Mouse (Mus musculus): Measurements from ENCODE around the gene Majin. TPM values are rescaled to one million over a fixed set of nuclear protein-coding genes. Genes with fewer than 3 reads are reported as not detected.
A peak's percentile ranks its signal among the peaks of the same experiment; 100 is the strongest.

Gene Majin
- polyA plus RNA-seq, 1 experiment from 2014 or later: not detected

DNA sequence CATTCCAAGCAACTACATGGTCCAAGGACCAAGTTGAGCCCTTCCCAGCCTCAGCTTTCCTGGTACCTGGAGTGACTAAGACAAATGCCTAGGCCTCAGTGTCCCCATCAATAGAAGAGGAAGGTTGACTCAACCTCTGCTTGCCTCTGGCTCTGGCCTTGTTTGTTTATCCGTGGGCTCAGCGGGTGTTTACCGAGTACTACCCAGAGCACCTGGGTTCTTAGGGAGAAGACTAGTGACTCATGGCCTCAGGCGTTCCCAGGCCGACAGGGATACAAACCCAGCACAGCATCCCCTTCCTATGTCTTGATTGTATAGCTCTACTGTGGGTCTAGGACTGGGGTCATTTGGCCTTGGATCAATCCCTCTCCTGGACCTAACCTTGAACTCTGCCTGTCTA lies 59.0 kb downstream of the Majin start:
- Histone ChIP-seq H3K27ac (no peak overlapping the region), H3K4me3 (no peak overlapping the region), H3K4me1 (peaks cover 8% of the 10 kb centered on the region), H3K36me3 (peaks cover 41% of the 10 kb centered on the region), H3K4me2 (replicated peaks) (peak overlapping the region; percentile 96), H3K9ac (no peak overlapping the region), H3K9me3 (no peaks in the 10 kb centered on the region), H3K27me3 (replicated peaks) (no peaks in the 10 kb centered on the region)
- 82% methylated on average over 5 of the region's 5 CpGs for WGBS
- ATAC-seq (ENCODE audit: low FRiP score, low read depth): no peak

DNA sequence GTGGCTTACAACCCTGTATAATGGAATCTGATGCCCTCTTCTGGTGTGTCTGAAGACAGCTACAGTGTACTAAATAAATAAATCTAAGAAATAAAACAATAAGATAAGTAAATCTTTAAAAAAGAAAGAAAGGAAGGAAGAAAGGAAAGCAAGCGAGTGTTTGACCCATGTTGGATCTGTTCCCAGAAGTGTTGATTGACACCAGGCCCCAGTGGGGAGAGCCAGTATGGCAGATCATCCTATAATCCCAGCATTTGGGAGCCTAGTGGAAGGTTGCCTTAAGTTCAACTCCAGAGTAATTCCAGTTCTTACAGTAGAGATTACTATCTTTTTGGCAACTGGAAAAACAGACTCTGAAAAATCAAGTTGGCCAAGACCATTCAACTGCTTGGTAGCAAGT lies 61.6 kb downstream of the Majin start:
- Histone ChIP-seq H3K4me3 (no peak overlapping the region), H3K36me3 (peaks cover 56% of the 10 kb centered on the region), H3K27ac (no peak overlapping the region), H3K9ac (no peak overlapping the region), H3K9me3 (no peaks in the 10 kb centered on the region), H3K27me3 (replicated peaks) (no peaks in the 10 kb centered on the region), H3K4me2 (replicated peaks) (no peak overlapping the region), H3K4me1 (peaks cover 8% of the 10 kb centered on the region)
- ATAC-seq (ENCODE audit: low FRiP score, low read depth): no peak
- WGBS: 84% methylated on average over 1 of the region's 1 CpGs

DNA sequence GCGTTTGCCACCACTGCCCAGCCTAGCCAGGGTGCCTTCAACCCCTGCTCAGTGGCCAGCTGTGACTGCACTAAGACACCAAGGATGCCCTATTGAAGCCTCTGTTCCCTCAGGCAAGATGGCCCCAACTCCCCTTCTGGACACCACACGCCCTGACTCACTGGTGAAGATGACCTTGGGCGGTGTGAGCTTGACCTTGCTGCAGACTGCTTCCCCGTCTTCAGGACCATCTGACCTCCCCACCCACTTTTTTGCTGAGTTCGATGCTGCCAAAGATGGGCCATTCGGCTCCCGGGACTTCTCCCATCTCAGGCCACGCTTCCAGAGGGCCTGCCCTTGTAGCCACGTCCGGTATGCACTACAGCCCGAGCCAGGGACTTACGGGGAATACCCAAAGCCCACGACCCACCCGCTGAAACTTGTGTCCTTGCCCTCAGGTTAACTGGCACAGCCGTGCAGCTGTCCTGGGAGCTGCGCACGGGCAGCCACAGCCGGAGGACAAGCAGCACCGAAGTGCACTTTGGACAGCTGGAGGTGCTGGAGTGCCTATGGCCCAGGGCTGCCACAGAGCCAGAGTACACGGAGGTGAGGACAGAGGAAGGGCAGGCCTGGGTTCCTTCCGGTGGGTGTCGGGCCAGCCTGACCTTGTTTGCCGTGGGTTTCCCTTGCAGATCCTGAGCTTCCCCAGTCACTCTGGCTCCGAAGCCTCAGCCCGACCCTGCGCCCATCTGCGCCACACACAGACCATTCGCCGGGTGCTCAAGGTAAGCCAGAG lies 63.5 kb downstream of the Majin start:
- Histone ChIP-seq H3K9ac (no peak overlapping the region), H3K4me3 (no peak overlapping the region), H3K4me2 (replicated peaks) (no peak overlapping the region), H3K27ac (no peak overlapping the region), H3K27me3 (replicated peaks) (no peaks in the 10 kb centered on the region), H3K36me3 (peaks cover 74% of the 10 kb centered on the region), H3K9me3 (no peaks in the 10 kb centered on the region), H3K4me1 (peaks cover under 1% of the 10 kb centered on the region)
- 94% methylated on average over 29 of the region's 29 CpGs for WGBS
- no peak for ATAC-seq (ENCODE audit: low FRiP score, low read depth)

DNA sequence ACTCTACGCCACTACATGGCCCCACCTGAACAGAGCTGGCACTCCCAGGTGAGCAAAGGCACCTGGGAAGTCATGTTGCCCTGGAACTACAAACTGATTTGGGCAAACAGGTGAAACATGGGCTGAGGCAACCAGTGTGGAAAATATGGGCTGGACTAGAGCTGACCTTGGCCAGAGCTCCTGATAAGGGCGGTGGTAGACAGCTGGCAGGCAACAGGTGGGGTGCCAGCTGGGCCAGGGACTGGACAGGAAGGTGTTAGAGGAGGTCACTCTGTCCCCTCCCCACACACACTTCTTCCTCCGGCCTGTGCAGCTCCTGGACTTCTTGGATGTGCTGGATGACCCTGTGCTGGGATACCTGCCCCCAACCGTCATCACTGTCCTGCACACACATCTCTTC lies 68.8 kb downstream of the Majin start:
- Histone ChIP-seq H3K9ac (no peak overlapping the region), H3K27ac (no peak overlapping the region), H3K36me3 (peaks cover 89% of the 10 kb centered on the region), H3K9me3 (no peaks in the 10 kb centered on the region), H3K4me1 (no peaks in the 10 kb centered on the region), H3K4me2 (replicated peaks) (no peak overlapping the region), H3K27me3 (replicated peaks) (no peaks in the 10 kb centered on the region), H3K4me3 (no peak overlapping the region)
- 92% methylated on average over 4 of the region's 4 CpGs for WGBS
- no peak for ATAC-seq (ENCODE audit: low FRiP score, low read depth)

DNA sequence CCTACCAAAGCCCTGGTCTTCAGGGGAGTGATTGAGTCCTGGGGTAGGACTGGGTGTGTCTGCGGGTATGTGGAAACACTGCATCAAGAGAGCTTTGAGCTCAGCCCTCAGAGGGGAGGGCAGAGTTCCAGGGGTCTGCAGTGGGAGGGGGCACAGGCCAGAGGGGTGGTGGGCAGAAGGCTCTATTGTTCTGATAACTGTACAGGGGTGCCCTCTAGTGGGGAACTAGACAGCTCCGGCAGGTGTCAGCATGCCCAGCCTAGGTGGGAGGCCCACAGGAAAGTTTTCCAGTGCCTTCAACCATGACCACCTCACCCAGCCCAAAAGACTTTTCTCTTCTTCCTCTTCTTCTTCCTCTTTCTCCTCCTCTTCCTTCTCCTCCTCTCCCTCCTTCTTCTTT lies 76.2 kb downstream of the Majin start:
- Histone ChIP-seq H3K27ac (no peak overlapping the region), H3K9me3 (no peaks in the 10 kb centered on the region), H3K4me2 (replicated peaks) (no peak overlapping the region), H3K36me3 (peaks cover 73% of the 10 kb centered on the region), H3K4me1 (no peaks in the 10 kb centered on the region), H3K4me3 (no peak overlapping the region), H3K27me3 (replicated peaks) (no peaks in the 10 kb centered on the region), H3K9ac (no peak overlapping the region)
- WGBS: 51% methylated on average over 2 of the region's 2 CpGs
- ATAC-seq (ENCODE audit: low FRiP score, low read depth): no peak

DNA sequence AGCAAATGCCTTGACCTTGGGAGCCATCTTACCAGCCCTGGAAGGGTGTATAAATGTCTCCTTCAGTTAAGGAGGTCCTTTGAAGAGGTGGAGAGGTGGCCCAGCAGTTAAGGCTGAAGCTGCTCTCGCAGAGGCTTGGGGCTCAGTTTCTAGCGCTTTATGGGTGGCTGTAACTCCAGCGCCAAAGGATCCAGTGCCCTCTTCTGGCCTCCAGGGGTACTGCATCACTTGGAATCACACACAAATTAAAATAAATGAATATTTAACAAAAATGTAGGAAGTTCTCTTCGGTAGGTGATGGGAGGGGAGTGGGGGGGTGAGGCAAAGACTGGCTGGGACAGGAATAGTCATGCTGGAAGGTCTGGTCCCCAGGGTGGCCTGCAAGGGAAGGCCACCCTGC lies 76.8 kb downstream of the Majin start:
- 83% methylated on average over 4 of the region's 4 CpGs for WGBS
- Histone ChIP-seq H3K9me3 (no peaks in the 10 kb centered on the region), H3K4me3 (no peak overlapping the region), H3K27me3 (replicated peaks) (no peaks in the 10 kb centered on the region), H3K4me2 (replicated peaks) (no peak overlapping the region), H3K27ac (no peak overlapping the region), H3K4me1 (no peaks in the 10 kb centered on the region), H3K36me3 (peaks cover 67% of the 10 kb centered on the region), H3K9ac (no peak overlapping the region)
- no peak for ATAC-seq (ENCODE audit: low FRiP score, low read depth)

DNA sequence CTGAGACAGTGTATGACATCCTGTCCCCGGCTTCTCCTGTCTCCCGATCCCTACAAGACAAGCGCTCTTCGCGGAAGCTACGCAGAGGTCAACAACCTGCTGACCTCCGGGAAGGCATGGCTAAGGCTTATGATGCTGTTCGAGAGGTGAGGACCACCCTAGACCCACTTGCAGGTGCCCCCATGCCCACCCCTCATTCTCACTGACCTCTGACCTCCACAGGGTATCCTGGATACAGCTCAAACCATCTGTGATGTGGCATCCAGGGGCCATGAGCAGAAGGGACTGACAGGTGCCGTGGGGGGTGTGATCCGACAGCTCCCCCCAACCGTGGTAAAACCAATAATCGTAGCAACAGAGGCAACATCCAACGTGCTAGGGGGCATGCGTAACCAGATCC lies 77.2 kb downstream of the Majin start:
- Histone ChIP-seq H3K4me3 (no peak overlapping the region), H3K27me3 (replicated peaks) (no peaks in the 10 kb centered on the region), H3K9me3 (no peaks in the 10 kb centered on the region), H3K36me3 (peaks cover 63% of the 10 kb centered on the region), H3K4me2 (replicated peaks) (no peak overlapping the region), H3K27ac (no peak overlapping the region), H3K9ac (0 out of 2 replicates have a peak overlapping the region, but pooled peaks have one; percentile 13), H3K4me1 (no peaks in the 10 kb centered on the region)
- WGBS: 92% methylated on average over 14 of the region's 14 CpGs
- ATAC-seq (ENCODE audit: low FRiP score, low read depth): no peak

DNA sequence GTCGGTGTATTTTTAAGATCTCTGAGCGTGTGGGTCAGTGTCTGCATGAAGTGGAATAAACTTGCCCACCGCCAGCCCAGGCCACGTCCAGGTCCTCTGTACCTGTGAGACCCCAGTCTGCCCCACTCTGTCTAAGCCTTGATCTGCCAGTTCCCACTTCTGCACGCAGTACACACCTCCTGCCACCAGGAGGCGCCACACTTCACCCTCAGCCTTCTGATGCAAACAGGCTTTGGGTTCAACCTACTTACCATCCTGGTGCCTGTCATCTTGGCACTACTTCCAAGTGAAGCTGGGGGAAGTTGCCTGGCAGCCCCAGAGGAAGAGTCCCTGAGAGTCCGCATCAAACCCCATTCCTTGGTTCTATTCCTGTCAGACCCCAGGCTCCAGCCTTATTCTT lies 78.0 kb downstream of the Majin start:
- Histone ChIP-seq H3K9ac (no peak overlapping the region), H3K36me3 (peaks cover 55% of the 10 kb centered on the region), H3K4me1 (no peaks in the 10 kb centered on the region), H3K27me3 (replicated peaks) (no peaks in the 10 kb centered on the region), H3K9me3 (no peaks in the 10 kb centered on the region), H3K4me3 (no peak overlapping the region), H3K27ac (no peak overlapping the region), H3K4me2 (replicated peaks) (no peak overlapping the region)
- ATAC-seq (ENCODE audit: low FRiP score, low read depth): no peak
- WGBS: 63% methylated on average over 7 of the region's 7 CpGs

DNA sequence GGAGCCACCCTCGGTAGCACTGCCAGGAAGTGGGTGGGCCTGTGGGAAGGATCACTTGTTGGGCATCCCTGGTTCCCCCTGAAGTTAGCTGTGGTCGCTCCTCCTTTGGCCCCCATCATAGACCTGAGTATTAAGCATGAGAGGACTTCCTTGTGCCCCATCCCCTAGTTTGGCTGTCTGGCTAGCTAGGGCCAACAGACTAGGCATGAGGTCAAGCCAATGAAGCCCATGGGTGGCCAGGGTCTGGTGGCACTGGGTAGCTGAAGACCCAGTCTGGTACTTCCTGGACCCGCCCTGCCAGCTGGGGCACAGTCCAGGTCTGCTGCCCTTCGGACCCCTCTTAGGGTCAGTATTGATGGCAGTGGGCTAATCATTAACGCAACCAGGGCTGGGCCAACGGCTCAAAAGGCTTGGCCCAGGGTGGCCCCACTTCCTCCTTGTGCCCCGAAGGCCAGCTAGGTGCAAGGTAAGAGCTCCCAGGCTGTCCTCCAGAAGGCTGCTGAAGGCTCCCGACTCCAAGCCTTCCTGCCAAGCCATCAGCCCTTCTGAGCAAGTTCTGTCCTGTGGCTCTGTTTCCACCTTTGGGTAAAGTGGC lies 78.7 kb downstream of the Majin start:
- Histone ChIP-seq H3K9me3 (no peaks in the 10 kb centered on the region), H3K36me3 (peaks cover 47% of the 10 kb centered on the region), H3K4me1 (no peaks in the 10 kb centered on the region), H3K27me3 (replicated peaks) (no peaks in the 10 kb centered on the region), H3K27ac (no peak overlapping the region), H3K4me3 (no peak overlapping the region), H3K4me2 (replicated peaks) (no peak overlapping the region), H3K9ac (no peak overlapping the region)
- no peak for ATAC-seq (ENCODE audit: low FRiP score, low read depth)
- WGBS: 81% methylated on average over 8 of the region's 8 CpGs

DNA sequence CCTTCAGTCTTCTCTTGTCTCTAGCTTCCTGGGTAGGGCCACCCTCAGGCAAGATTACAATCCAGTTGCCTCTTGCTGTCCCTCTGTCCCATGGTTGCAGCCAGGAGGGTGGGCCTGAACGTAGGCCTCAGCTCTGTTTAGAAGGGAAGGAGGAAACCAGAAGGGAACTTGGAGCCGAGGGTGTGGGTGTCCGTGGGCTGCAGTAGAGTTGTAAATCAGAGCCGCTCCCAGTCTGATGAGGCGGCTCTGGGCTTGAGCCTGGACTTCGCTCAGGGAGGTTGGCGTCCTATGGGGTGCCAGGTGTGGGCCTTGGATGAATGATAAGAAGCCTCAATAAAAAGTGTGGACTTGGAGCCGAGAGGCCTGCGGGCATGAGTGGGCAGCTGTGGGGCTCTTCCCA lies 80.0 kb downstream of the Majin start:
- ATAC-seq (ENCODE audit: low FRiP score, low read depth): no peak

DNA sequence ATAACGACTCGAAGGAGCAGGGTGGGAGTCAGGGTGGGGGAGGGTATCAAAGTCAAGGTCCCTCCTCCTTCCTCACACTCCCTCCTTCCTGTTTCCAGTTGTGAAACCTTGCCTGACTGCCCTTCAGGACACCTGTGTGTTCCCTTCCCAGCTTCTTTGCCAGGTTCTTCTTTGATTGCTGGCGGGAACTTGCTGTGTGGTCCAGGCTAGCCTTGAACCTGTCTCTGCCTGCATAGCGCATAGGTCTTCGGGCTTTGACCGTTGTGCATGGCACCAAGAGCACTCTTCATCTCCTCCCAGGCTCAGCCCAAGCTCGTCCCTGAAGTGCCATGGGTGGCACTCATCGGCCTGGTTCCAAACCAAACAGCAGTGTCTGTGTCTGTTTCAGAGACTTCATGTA lies 80.8 kb downstream of the Majin start:
- Histone ChIP-seq H3K4me1 (no peaks in the 10 kb centered on the region), H3K27me3 (replicated peaks) (no peaks in the 10 kb centered on the region), H3K9me3 (no peaks in the 10 kb centered on the region), H3K36me3 (peaks cover 29% of the 10 kb centered on the region), H3K9ac (no peak overlapping the region), H3K4me3 (no peak overlapping the region), H3K27ac (no peak overlapping the region), H3K4me2 (replicated peaks) (no peak overlapping the region)
- ATAC-seq (ENCODE audit: low FRiP score, low read depth): no peak
- WGBS: 88% methylated on average over 8 of the region's 8 CpGs

More for the DNA sequence above, 80.0 kb downstream of the Majin start:
- Histone ChIP-seq H3K27me3 (replicated peaks) (no peaks in the 10 kb centered on the region), H3K4me1 (no peaks in the 10 kb centered on the region), H3K36me3 (peaks cover 35% of the 10 kb centered on the region), H3K4me2 (replicated peaks) (no peak overlapping the region), H3K9me3 (no peaks in the 10 kb centered on the region), H3K9ac (no peak overlapping the region), H3K4me3 (no peak overlapping the region), H3K27ac (no peak overlapping the region)
- WGBS: 67% methylated on average over 9 of the region's 9 CpGs

DNA sequence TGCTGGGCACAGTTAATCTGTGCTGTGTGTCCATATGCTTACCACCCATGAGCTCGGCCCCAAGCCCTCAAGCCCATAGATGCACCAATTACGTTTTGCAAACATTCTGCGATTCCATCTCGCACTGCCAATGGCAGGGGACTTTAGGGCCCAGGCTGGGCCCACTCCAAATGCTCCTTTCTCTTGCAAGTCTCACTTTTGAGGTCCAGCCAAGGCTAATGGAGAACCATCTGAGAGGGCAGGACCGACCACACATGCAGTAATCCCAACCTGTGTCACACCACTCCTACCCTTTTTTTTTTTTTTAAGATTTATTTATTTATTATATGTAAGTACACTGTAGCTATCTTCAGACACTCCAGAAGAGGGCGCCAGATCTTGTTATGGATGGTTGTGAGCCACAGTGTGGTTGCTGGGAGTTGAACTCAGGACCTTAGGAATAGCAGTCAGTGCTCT lies 81.6 kb downstream of the Majin start:
- Histone ChIP-seq H3K4me2 (replicated peaks) (no peak overlapping the region), H3K9me3 (no peaks in the 10 kb centered on the region), H3K4me1 (no peaks in the 10 kb centered on the region), H3K4me3 (no peak overlapping the region), H3K27ac (no peak overlapping the region), H3K36me3 (peaks cover 21% of the 10 kb centered on the region), H3K9ac (no peak overlapping the region), H3K27me3 (replicated peaks) (peaks cover under 1% of the 10 kb centered on the region; the same call in 1 of the 2 replicates)
- WGBS: 68% methylated on average over 6 of the region's 6 CpGs
- ATAC-seq (ENCODE audit: low FRiP score, low read depth): no peak
